Comparison of ENCODE assay signal across 13 mouse cellular contexts in the genomic region with DNA sequence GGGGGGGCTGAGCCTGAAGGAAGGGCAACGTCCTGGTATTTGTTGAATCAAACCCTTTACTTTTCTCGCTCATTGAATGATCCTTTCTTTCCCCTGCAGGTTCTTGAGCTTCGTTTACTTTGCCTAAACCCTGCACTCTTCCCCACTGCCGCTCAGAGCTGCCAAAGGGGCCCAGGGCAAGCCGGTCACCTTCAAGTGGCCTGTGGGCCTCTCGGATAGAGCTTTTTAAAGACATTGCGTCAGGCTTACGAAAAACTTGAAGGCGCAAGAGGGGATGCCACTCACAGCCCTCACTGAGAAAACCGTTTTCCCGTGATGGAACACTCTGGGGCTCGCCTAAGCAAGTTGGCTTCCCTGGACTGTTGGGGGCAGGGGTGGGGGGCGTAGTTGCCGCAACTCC. TPM values are rescaled to one million over a fixed set of nuclear protein-coding genes. Genes with fewer than 3 reads are reported as not detected.
DNase-seq lines count a peak whose midpoint lies in the region; ATAC-seq and TF ChIP-seq lines count a peak whose summit lies in the region.
"Had no signal": no experiment of that assay in that cellular context is flagged by ENCODE, and none has a peak within 500 bp of the region (broad histone marks: within the 10 kb centered on the region; RNA-seq: fewer than 3 reads in every experiment).

No protein-coding gene starts in this region.

- TF ChIP-seq POLR2A in heart, adult 2 months (IDR thresholded peaks at IDR 0.05; ENCODE audit: insufficient read depth, low read depth, low read length) = no peak

- ATAC-seq in heart, embryonic 15.5 days (replicated peaks; ENCODE audit: insufficient number of reproducible peaks, insufficient read depth, low FRiP score, low read depth) = no peak
- peak; percentile 70 for ATAC-seq in lung, embryonic 14.5 days (ENCODE audit: insufficient read depth)

- H3K27ac ChIP-seq in heart, adult 2 months = peak overlapping the region; percentile 59
- peak overlapping the region; percentile 93 for H3K27ac ChIP-seq in brown adipose tissue, adult 24 weeks (replicated peaks; ENCODE audit: low read depth, low read length)
- H3K27ac ChIP-seq in heart, embryonic 15.5 days = peak overlapping the region; percentile 66
- peak overlapping the region; percentile 91 for H3K27ac ChIP-seq in lung, embryonic 14.5 days (ENCODE audit: low read depth)
- H3K27ac ChIP-seq: liver, embryonic 15.5 days had no signal

- no peak for TF ChIP-seq CTCF in heart, adult 2 months (IDR thresholded peaks at IDR 0.05)
- no peak for TF ChIP-seq CTCF in lung, embryonic 14.5 days (IDR thresholded peaks at IDR 0.05; ENCODE audit: low read depth)

- H3K36me3 ChIP-seq in heart, adult 2 months (ENCODE audit: control insufficient read depth, insufficient read depth, low read length) = no peaks in the 10 kb centered on the region
- no peaks in the 10 kb centered on the region for H3K36me3 ChIP-seq in heart, embryonic 15.5 days
- H3K36me3 ChIP-seq in lung, embryonic 14.5 days (ENCODE audit: insufficient read depth) = no peaks in the 10 kb centered on the region
- H3K36me3 ChIP-seq: liver, embryonic 15.5 days had no signal

- H3K9me3 ChIP-seq in heart, embryonic 15.5 days (replicated peaks) = no peaks in the 10 kb centered on the region
- H3K9me3 ChIP-seq in lung, embryonic 14.5 days (ENCODE audit: low read depth, low read length) = no peaks in the 10 kb centered on the region
- H3K9me3 ChIP-seq: liver, embryonic 15.5 days had no signal

- no peak overlapping the region for H3K9ac ChIP-seq in heart, adult 2 months (ENCODE audit: low read depth, low read length)
- 0 out of 2 replicates have a peak overlapping the region, but pooled peaks have one; percentile 22 for H3K9ac ChIP-seq in heart, embryonic 15.5 days
- H3K9ac ChIP-seq in lung, embryonic 14.5 days = no peak overlapping the region
- H3K9ac ChIP-seq: liver, embryonic 15.5 days had no signal

- no peaks in the 10 kb centered on the region for H3K79me2 ChIP-seq in heart, adult 2 months (replicated peaks; ENCODE audit: control insufficient read depth, insufficient read depth, low read length)

- peaks cover 6% of the 10 kb centered on the region for H3K4me1 ChIP-seq in heart, adult 2 months (ENCODE audit: control insufficient read depth, insufficient read depth, low read length)
- H3K4me1 ChIP-seq in brown adipose tissue, adult 24 weeks (ENCODE audit: control insufficient read depth, insufficient read depth, insufficient read length, low read length) = peaks cover 40% of the 10 kb centered on the region
- H3K4me1 ChIP-seq in heart, embryonic 15.5 days (replicated peaks) = peaks cover 74% of the 10 kb centered on the region
- peaks cover 38% of the 10 kb centered on the region for H3K4me1 ChIP-seq in lung, embryonic 14.5 days (ENCODE audit: insufficient read depth)
- H3K4me1 ChIP-seq: liver, embryonic 15.5 days had no signal

- DNase-seq in heart, adult 2 months = peak in 1 of 2 experiments; percentile 42
- DNase-seq in heart, postnatal 25 days (ENCODE audit: low spot score) = no peak
- peak; percentile 74 for DNase-seq in lung, embryonic 14.5 days
- no peak for DNase-seq in kidney, adult 9 months
- no peak for DNase-seq in layer of hippocampus, adult 18-20 months (ENCODE audit: low spot score in 2 of 2)
- DNase-seq in cerebellum, adult 9-11 months = no peak
- DNase-seq: adrenal gland, postnatal 36 days; B cell, adult 2 months; kidney, postnatal 36 days; thymus, adult 2 months had no signal

- intact Hi-C loops in heart, adult 2 months (cut with DNase I) = no loop called here
- intact Hi-C loops in heart, postnatal 25 days (cut with DNase I) = no loop called here

- no peaks in the 10 kb centered on the region for H3K27me3 ChIP-seq in heart, adult 2 months (ENCODE audit: control insufficient read depth, insufficient read depth, low read length)
- no peaks in the 10 kb centered on the region for H3K27me3 ChIP-seq in heart, embryonic 15.5 days
- H3K27me3 ChIP-seq in lung, embryonic 14.5 days (ENCODE audit: insufficient read depth, low read length) = no peaks in the 10 kb centered on the region
- H3K27me3 ChIP-seq: liver, embryonic 15.5 days had no signal

- H3K4me3 ChIP-seq in heart, adult 2 months = no peak overlapping the region
- no peak overlapping the region for H3K4me3 ChIP-seq in brown adipose tissue, adult 24 weeks (ENCODE audit: insufficient read depth, low read depth, low read length)
- H3K4me3 ChIP-seq in heart, embryonic 15.5 days = no peak overlapping the region
- H3K4me3 ChIP-seq in lung, embryonic 14.5 days (ENCODE audit: low read depth, low read length) = no peak overlapping the region
- H3K4me3 ChIP-seq: liver, embryonic 15.5 days had no signal

- 65% methylated on average over 14 of the region's 14 CpGs for WGBS in heart, adult 2 months
- WGBS in heart, embryonic 15.5 days = 58% methylated on average over 14 of the region's 14 CpGs
- WGBS in lung, embryonic 14.5 days = 53% methylated on average over 14 of the region's 14 CpGs

- H3K4me2 ChIP-seq in heart, embryonic 15.5 days = peak overlapping the region; percentile 19; the same call in 1 of the 2 replicates
- no peak overlapping the region for H3K4me2 ChIP-seq in lung, embryonic 14.5 days
- H3K4me2 ChIP-seq: liver, embryonic 15.5 days had no signal

- TF ChIP-seq EP300 in heart, adult 2 months (IDR thresholded peaks at IDR 0.05; ENCODE audit: insufficient read depth, low read depth, low read length) = no peak

RNA-seq across cellular contexts. Expression of gene Prdm16, which starts 50.9 kb away (rescaled TPM):
- total RNA-seq in heart, adult 2 months (2021) = 10 to 100 TPM; 16.8 to 18.1 TPM
- 7.6 and 10.8 TPM in 2 replicates for polyA plus RNA-seq in heart, adult 2 months (2012; rRNA removed)
- total RNA-seq in heart, postnatal 25 days (2021) = 10 to 100 TPM; 12.9 to 13.4 TPM
- 10.2 and 10.5 TPM in 2 replicates for polyA plus RNA-seq in brown adipose tissue, adult 24 weeks (2012; ENCODE audit: insufficient read depth, insufficient read length, missing spikeins)
- 18.6 and 20.9 TPM in 2 replicates for polyA plus RNA-seq in heart, embryonic 15.5 days (2015; fragmentation: Nextera tagmentation; extraction: Ambion mirVana)
- polyA plus RNA-seq in lung, embryonic 14.5 days (2014; fragmentation: Nextera tagmentation; extraction: Ambion mirVana) = 19.4 and 21.4 TPM in 2 replicates
- total RNA-seq in layer of hippocampus, adult 18-20 months (2021) = 10 to 100 TPM in 1 of 2 experiments, 1 to 10 TPM in 1; 9.7 to 12.2 TPM
